Mouse (Mus musculus): ENCODE data around the gene Nfu1. TPM values are rescaled to one million over a fixed set of nuclear protein-coding genes. Genes with fewer than 3 reads are reported as not detected.
"Not testable (repeated sequence)": the region's sequence is repeated elsewhere in the genome, so short reads cannot be mapped to it uniquely, and the experiment has no call there.

Gene Nfu1
- polyA plus RNA-seq, 1 experiment from 2014 or later: 105 TPM

- Histone ChIP-seq H3K4me2 (no peak overlapping the region), H3K9me3 (no peaks in the 10 kb centered on the region), H3K36me3 (peaks cover 66% of the 10 kb centered on the region), H3K4me1 (no peaks in the 10 kb centered on the region), H3K9ac (no peak overlapping the region), H3K4me3 (no peak overlapping the region), H3K27ac (no peak overlapping the region), H3K27me3 (no peaks in the 10 kb centered on the region)
- ATAC-seq (ENCODE audit: insufficient number of reproducible peaks, insufficient read depth, low FRiP score, low TSS enrichment, low read depth): no peak
These were observed 19.8 kb downstream of the Nfu1 start for GRCm38 (mm10) chr6:87028881-87029280.

DNA sequence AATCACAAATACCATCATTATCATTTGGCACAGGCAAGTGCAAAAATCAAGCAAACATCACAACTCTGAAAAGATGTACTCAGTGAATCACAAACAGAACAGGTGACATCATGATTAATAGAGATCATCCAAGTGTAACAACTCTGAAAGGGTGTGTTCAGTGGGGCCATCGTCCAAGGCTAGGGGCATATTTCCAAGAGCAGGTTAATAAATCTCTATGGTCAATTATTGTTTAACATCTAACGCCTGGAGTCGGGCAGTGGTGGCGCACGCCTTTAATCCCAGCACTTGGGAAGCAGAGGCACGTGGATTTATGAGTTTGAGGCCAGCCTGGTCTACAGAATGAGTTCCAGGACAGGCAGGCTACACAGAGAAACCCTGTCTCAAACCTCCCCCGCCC lies 22.3 kb downstream of the Nfu1 start:
- not testable (repeated sequence) for H3K27me3 ChIP-seq; H3K27ac ChIP-seq; ATAC-seq (ENCODE audit: insufficient number of reproducible peaks, insufficient read depth, low FRiP score, low TSS enrichment, low read depth); H3K4me2 ChIP-seq; H3K4me3 ChIP-seq; H3K9me3 ChIP-seq; H3K9ac ChIP-seq; H3K4me1 ChIP-seq
- 87% methylated on average over 7 of the region's 7 CpGs for WGBS
- H3K36me3 ChIP-seq: peaks cover 42% of the 10 kb centered on the region

DNA sequence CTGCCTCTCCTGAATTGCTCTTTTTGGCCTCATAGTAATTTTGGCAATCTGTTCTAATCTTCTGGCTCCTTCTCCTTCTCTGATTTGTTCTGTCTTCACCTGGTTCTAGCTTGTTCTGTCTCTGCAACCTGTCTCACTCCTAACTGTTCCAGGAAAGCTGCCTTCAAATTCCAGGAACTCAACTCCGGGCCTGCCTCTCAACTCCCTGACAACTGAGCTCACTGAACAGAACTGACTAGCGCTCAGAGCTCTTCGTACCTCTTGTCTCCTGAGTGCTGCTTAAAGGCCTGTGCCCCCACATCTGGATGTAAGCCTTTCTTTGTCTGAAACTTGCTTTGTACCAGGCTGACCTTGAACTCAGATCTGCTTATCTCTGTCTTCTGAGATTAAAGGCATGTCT lies 23.4 kb downstream of the Nfu1 start:
- ATAC-seq (ENCODE audit: insufficient number of reproducible peaks, insufficient read depth, low FRiP score, low TSS enrichment, low read depth): no peak
- H3K4me3 ChIP-seq: no peak overlapping the region
- no peak overlapping the region for H3K9ac ChIP-seq
- 79% methylated on average over 3 of the region's 3 CpGs for WGBS
- no peak overlapping the region for H3K27ac ChIP-seq
- peaks cover 40% of the 10 kb centered on the region for H3K36me3 ChIP-seq
- no peak overlapping the region for H3K4me2 ChIP-seq
- no peaks in the 10 kb centered on the region for H3K4me1 ChIP-seq
- H3K27me3 ChIP-seq: no peaks in the 10 kb centered on the region
- no peaks in the 10 kb centered on the region for H3K9me3 ChIP-seq

GRCm38 (mm10) chr6:87034395-87034794 lies 25.4 kb downstream of the Nfu1 start:
- ATAC-seq (ENCODE audit: insufficient number of reproducible peaks, insufficient read depth, low FRiP score, low TSS enrichment, low read depth): no peak
- Histone ChIP-seq H3K9ac (no peak overlapping the region), H3K9me3 (no peaks in the 10 kb centered on the region), H3K27ac (no peak overlapping the region), H3K4me3 (no peak overlapping the region), H3K4me2 (no peak overlapping the region), H3K27me3 (no peaks in the 10 kb centered on the region), H3K4me1 (no peaks in the 10 kb centered on the region), H3K36me3 (peaks cover 26% of the 10 kb centered on the region)
- 90% methylated on average over 3 of the region's 3 CpGs for WGBS

DNA sequence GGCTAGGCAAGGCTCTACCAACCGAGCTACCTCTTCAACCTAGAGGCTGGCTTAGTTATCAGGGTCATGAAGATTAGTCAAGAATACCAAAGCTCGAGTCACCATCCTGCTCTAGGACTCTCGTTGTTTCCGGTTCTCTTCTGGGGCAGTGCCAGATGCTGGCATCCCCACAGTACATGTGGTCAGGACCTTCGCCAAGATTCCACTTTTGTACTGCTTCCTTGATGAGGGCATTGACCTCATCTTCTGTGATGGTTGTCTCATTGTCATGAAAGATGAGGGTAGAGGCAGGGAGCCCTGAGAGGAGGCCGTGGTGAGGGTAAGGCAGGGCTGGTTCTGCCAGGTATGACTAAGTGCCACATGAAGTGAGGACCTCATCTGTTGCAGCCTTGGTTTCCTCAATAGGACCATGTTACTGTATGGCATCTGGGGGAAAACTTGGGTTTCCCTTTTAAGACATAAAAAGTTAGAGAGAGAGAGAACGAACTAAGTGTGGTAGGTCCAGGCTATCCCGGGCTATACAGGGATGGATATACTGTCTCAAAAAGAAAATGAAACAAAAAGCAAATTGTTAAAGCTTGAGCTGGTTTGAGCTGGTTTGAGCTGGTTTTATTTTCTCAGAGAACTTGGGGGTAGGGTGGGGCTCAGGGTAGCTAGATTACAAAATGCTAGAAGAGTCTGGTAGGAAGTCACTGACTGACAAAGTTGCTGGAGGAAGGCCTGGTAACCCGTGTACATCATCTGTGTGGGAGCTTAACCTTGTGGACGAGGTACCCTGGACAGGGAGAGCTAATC lies 29.0 kb downstream of the Nfu1 start:
- Histone ChIP-seq H3K4me3 (no peak overlapping the region), H3K4me1 (0 out of 2 replicates have a peak, but pooled peaks cover 12% of the 10 kb centered on the region), H3K27me3 (no peaks in the 10 kb centered on the region), H3K9ac (no peak overlapping the region), H3K27ac (no peak overlapping the region), H3K9me3 (no peaks in the 10 kb centered on the region), H3K4me2 (no peak overlapping the region), H3K36me3 (0 out of 2 replicates have a peak, but pooled peaks cover 7% of the 10 kb centered on the region)
- 86% methylated on average over 10 of the region's 10 CpGs for whole genome bisulfite sequencing
- no peak for ATAC-seq (ENCODE audit: insufficient number of reproducible peaks, insufficient read depth, low FRiP score, low TSS enrichment, low read depth)

DNA sequence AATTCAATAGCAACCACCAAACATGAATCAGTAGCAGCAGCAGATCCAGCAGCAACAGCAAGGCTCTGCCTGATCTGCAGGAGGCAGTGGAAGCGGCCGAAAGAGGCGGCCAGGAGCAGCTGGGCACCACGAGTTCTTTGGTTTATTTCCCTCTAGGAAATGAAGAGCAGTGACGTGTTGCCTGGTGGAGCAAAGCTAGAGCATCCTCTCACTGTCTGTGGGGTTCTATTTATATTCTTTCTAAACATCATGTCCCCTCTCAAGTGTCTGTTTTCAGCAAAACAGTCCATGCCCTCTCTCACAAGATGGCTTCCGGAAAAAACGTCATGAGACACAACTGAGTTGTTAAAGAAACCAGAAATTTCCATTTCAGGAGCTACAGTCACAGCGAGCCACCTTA lies 30.1 kb downstream of the Nfu1 start:
- Histone ChIP-seq H3K36me3 (0 out of 2 replicates have a peak, but pooled peaks cover 7% of the 10 kb centered on the region), H3K4me3 (no peak overlapping the region), H3K9me3 (no peaks in the 10 kb centered on the region), H3K9ac (no peak overlapping the region), H3K4me1 (peaks cover 22% of the 10 kb centered on the region), H3K4me2 (no peak overlapping the region), H3K27ac (no peak overlapping the region), H3K27me3 (no peaks in the 10 kb centered on the region)
- 88% methylated on average over 8 of the region's 8 CpGs for WGBS
- no peak for ATAC-seq (ENCODE audit: insufficient number of reproducible peaks, insufficient read depth, low FRiP score, low TSS enrichment, low read depth)

DNA sequence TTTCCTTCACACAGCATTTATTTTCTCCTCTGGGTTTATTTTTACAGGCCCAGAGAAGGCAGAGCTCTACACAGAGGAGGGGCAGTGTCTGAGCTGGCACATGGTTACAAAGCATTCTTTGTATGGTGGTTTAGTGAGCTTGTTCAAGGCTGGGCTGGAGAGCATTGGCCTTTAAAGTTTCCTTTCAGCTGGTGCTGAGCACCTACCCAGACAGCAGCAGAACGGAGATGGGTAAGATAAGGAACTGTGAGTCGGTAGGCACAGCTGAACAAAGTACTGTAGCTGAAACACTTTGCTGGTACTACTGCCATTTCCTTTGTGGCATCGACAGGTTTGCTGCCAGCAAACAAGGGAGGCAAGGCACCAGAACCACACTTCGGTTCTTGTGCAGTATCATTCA lies 31.9 kb downstream of the Nfu1 start:
- Histone ChIP-seq H3K4me1 (peaks cover 29% of the 10 kb centered on the region), H3K27me3 (no peaks in the 10 kb centered on the region), H3K4me2 (no peak overlapping the region), H3K27ac (peak overlapping the region; percentile 100), H3K4me3 (no peak overlapping the region), H3K36me3 (0 out of 2 replicates have a peak, but pooled peaks cover 7% of the 10 kb centered on the region), H3K9me3 (no peaks in the 10 kb centered on the region), H3K9ac (no peak overlapping the region)
- ATAC-seq (ENCODE audit: insufficient number of reproducible peaks, insufficient read depth, low FRiP score, low TSS enrichment, low read depth): no peak
- 68% methylated on average over 4 of the region's 4 CpGs for WGBS

GRCm38 (mm10) chr6:87041431-87041830 lies 32.4 kb downstream of the Nfu1 start:
- H3K36me3 ChIP-seq: 0 out of 2 replicates have a peak, but pooled peaks cover 7% of the 10 kb centered on the region
- no peak overlapping the region for H3K4me3 ChIP-seq
- no peak for ATAC-seq (ENCODE audit: insufficient number of reproducible peaks, insufficient read depth, low FRiP score, low TSS enrichment, low read depth)
- H3K4me1 ChIP-seq: peaks cover 33% of the 10 kb centered on the region
- no peak overlapping the region; the same call in 1 of the 2 replicates for H3K9ac ChIP-seq
- WGBS: 89% methylated on average over 7 of the region's 7 CpGs
- peak overlapping the region; percentile 79 for H3K4me2 ChIP-seq
- H3K9me3 ChIP-seq: no peaks in the 10 kb centered on the region
- H3K27me3 ChIP-seq: no peaks in the 10 kb centered on the region
- H3K27ac ChIP-seq: peak overlapping the region; percentile 100

- peak overlapping the region; percentile 97 for H3K4me3 ChIP-seq
- H3K9me3 ChIP-seq: no peaks in the 10 kb centered on the region
- H3K27me3 ChIP-seq: no peaks in the 10 kb centered on the region
- 0 out of 2 replicates have a peak, but pooled peaks cover 1% of the 10 kb centered on the region for H3K36me3 ChIP-seq
- ATAC-seq (ENCODE audit: insufficient number of reproducible peaks, insufficient read depth, low FRiP score, low TSS enrichment, low read depth): no peak
- H3K27ac ChIP-seq: peak overlapping the region; percentile 100
- peak overlapping the region; percentile 79 for H3K4me2 ChIP-seq
- H3K4me1 ChIP-seq: peaks cover 33% of the 10 kb centered on the region
- 1% methylated on average over 11 of the region's 11 CpGs for WGBS
- peak overlapping the region; percentile 96 for H3K9ac ChIP-seq
These were observed 32.9 kb downstream of the Nfu1 start for GRCm38 (mm10) chr6:87042004-87042336.

GRCm38 (mm10) chr6:87042337-87043130 lies 33.5 kb downstream of the Nfu1 start, which contains the start of gene Gfpt1:
Gene Gfpt1, plus strand, starts transcription at chr6:87042846.
- peaks cover 1% of the 10 kb centered on the region; the same call in 1 of the 2 replicates for H3K36me3 ChIP-seq
- H3K27me3 ChIP-seq: no peaks in the 10 kb centered on the region
- ATAC-seq (ENCODE audit: insufficient number of reproducible peaks, insufficient read depth, low FRiP score, low TSS enrichment, low read depth): peak; percentile 95
- H3K27ac ChIP-seq: peak within 1 kb of the TSS; percentile 100
- peak within 1 kb of the TSS; percentile 79 for H3K4me2 ChIP-seq
- peaks cover 33% of the 10 kb centered on the region for H3K4me1 ChIP-seq
- no peaks in the 10 kb centered on the region for H3K9me3 ChIP-seq
- under 1% methylated on average over 67 of the region's 68 CpGs for WGBS
- H3K4me3 ChIP-seq: peak within 1 kb of the TSS; percentile 97
- peak within 1 kb of the TSS; percentile 96 for H3K9ac ChIP-seq

GRCm38 (mm10) chr6:87043131-87043516 lies 34.1 kb downstream of the Nfu1 start:
- WGBS: under 1% methylated on average over 9 of the region's 9 CpGs
- Histone ChIP-seq H3K36me3 (peaks cover 7% of the 10 kb centered on the region), H3K4me1 (peaks cover 33% of the 10 kb centered on the region), H3K9ac (peak overlapping the region; percentile 96), H3K4me3 (peak overlapping the region; percentile 97), H3K9me3 (no peaks in the 10 kb centered on the region), H3K4me2 (peak overlapping the region; percentile 79), H3K27ac (peak overlapping the region; percentile 100), H3K27me3 (no peaks in the 10 kb centered on the region)
- no peak for ATAC-seq (ENCODE audit: insufficient number of reproducible peaks, insufficient read depth, low FRiP score, low TSS enrichment, low read depth)
